Mouse (Mus musculus): ENCODE measurements around the gene Mms19. TPM values are rescaled to one million over a fixed set of nuclear protein-coding genes. Genes with fewer than 3 reads are reported as not detected.

Mms19 gene
- polyA plus RNA-seq, 1 experiment from 2014 or later: 32.2 TPM

DNA sequence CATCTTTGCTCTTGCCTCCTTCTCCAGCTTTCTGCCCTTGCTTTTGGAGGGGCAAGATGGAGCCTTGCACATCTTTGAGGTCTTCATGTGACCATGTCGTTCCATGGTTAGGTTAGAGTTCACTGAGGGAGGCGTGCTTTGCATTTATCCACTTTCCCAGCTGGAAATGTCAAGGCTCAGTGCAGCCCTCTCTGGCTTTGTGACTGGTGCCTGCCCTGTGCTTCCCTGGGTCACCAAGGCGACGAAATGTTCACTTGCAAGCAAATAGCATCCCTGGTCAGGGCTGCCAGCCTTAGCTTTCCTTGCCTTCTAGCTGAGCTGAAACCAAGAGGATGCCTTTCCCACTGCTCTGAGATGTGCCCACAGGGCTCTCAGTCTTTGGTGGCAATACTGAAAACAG, 29.5 kb upstream of the Mms19 start:
- Histone ChIP-seq H3K4me1 (no peaks in the 10 kb centered on the region), H3K9me3 (no peaks in the 10 kb centered on the region), H3K27ac (no peak overlapping the region), H3K4me3 (replicated peaks) (no peak overlapping the region), H3K27me3 (no peaks in the 10 kb centered on the region), H3K4me2 (no peak overlapping the region), H3K9ac (no peak overlapping the region), H3K36me3 (replicated peaks) (no peaks in the 10 kb centered on the region)
- 71% methylated on average over 4 of the region's 4 CpGs for WGBS
- ATAC-seq (ENCODE audit: low FRiP score): no peak

- ATAC-seq (ENCODE audit: low FRiP score): no peak
- no peak overlapping the region for H3K9ac ChIP-seq
- H3K36me3 ChIP-seq (replicated peaks): no peaks in the 10 kb centered on the region
- no peak overlapping the region for H3K4me3 ChIP-seq (replicated peaks)
- no peak overlapping the region for H3K27ac ChIP-seq
- 74% methylated on average over 7 of the region's 7 CpGs for WGBS
- no peaks in the 10 kb centered on the region for H3K27me3 ChIP-seq
- H3K4me1 ChIP-seq: no peaks in the 10 kb centered on the region
- no peak overlapping the region for H3K4me2 ChIP-seq
- no peaks in the 10 kb centered on the region for H3K9me3 ChIP-seq
These were observed 28.1 kb upstream of the Mms19 start for GRCm38 (mm10) chr19:42009067-42009466.

- H3K4me3 ChIP-seq (replicated peaks): no peak overlapping the region
- no peaks in the 10 kb centered on the region for H3K4me1 ChIP-seq
- H3K4me2 ChIP-seq: no peak overlapping the region
- H3K9me3 ChIP-seq: no peaks in the 10 kb centered on the region
- WGBS: 64% methylated on average over 3 of the region's 3 CpGs
- H3K27ac ChIP-seq: no peak overlapping the region
- no peak overlapping the region for H3K9ac ChIP-seq
- no peak for ATAC-seq (ENCODE audit: low FRiP score)
- H3K36me3 ChIP-seq (replicated peaks): no peaks in the 10 kb centered on the region
- no peaks in the 10 kb centered on the region for H3K27me3 ChIP-seq
These were observed 27.6 kb upstream of the Mms19 start for GRCm38 (mm10) chr19:42008586-42008985.

GRCm38 (mm10) chr19:42006568-42006967, 25.6 kb upstream of the Mms19 start:
- Histone ChIP-seq H3K27me3 (no peaks in the 10 kb centered on the region), H3K4me1 (no peaks in the 10 kb centered on the region), H3K27ac (no peak overlapping the region), H3K4me3 (replicated peaks) (no peak overlapping the region), H3K9ac (no peak overlapping the region), H3K9me3 (no peaks in the 10 kb centered on the region), H3K36me3 (replicated peaks) (no peaks in the 10 kb centered on the region), H3K4me2 (no peak overlapping the region)
- WGBS: 76% methylated on average over 8 of the region's 8 CpGs
- ATAC-seq (ENCODE audit: low FRiP score): no peak

- Histone ChIP-seq H3K4me3 (replicated peaks) (no peak overlapping the region), H3K36me3 (replicated peaks) (no peaks in the 10 kb centered on the region), H3K4me1 (no peaks in the 10 kb centered on the region), H3K27me3 (no peaks in the 10 kb centered on the region), H3K27ac (no peak overlapping the region), H3K9ac (no peak overlapping the region), H3K4me2 (no peak overlapping the region), H3K9me3 (no peaks in the 10 kb centered on the region)
- no peak for ATAC-seq (ENCODE audit: low FRiP score)
- 75% methylated on average over 3 of the region's 3 CpGs for WGBS
These were observed 24.7 kb upstream of the Mms19 start for GRCm38 (mm10) chr19:42005616-42006015.

GRCm38 (mm10) chr19:42004258-42004657, 23.3 kb upstream of the Mms19 start:
- no peak overlapping the region for H3K4me3 ChIP-seq (replicated peaks)
- no peaks in the 10 kb centered on the region for H3K4me1 ChIP-seq
- no peak for ATAC-seq (ENCODE audit: low FRiP score)
- no peaks in the 10 kb centered on the region for H3K9me3 ChIP-seq
- H3K27me3 ChIP-seq: no peaks in the 10 kb centered on the region
- 85% methylated on average over 6 of the region's 6 CpGs for WGBS
- H3K27ac ChIP-seq: no peak overlapping the region
- H3K4me2 ChIP-seq: no peak overlapping the region
- no peak overlapping the region for H3K9ac ChIP-seq
- H3K36me3 ChIP-seq (replicated peaks): no peaks in the 10 kb centered on the region

DNA sequence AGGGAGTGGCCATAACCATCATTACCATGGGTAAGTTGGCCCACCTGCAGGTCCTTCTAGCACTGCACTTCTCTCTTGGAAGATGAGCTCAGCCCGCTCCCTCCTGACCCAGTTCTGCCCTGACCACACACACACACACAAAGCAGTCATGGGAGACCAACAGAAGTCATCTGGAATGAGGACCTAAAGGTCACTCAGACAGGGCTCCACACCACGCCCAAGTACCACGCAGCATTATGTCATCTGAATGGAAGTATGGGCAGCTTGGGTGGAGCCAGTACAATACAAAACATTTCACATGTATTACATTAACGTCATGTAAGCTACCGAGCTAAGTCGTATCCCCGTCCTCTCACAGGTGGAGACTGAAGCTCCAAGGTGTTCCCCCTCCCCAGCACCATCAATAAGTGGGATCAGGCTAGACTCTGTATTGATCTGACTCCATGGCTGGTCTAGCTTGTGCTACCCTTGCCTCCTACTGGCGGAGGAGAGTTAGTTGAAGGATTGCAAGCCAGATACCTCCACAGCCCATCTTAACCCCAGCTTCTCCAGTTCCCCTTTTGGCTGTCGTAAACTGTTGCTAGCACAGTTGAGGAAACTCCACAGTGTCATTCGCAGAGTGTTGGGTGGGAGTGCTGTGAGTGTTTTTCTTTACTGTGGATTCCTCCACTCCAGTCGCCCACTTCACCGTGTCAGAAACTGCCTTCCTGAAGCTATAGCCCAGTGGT, 20.5 kb upstream of the Mms19 start:
- Histone ChIP-seq H3K36me3 (replicated peaks) (no peaks in the 10 kb centered on the region), H3K27me3 (no peaks in the 10 kb centered on the region), H3K4me2 (no peak overlapping the region), H3K4me3 (replicated peaks) (no peak overlapping the region), H3K9me3 (no peaks in the 10 kb centered on the region), H3K9ac (no peak overlapping the region), H3K27ac (no peak overlapping the region), H3K4me1 (no peaks in the 10 kb centered on the region)
- 91% methylated on average over 12 of the region's 12 CpGs for WGBS
- ATAC-seq (ENCODE audit: low FRiP score): no peak

DNA sequence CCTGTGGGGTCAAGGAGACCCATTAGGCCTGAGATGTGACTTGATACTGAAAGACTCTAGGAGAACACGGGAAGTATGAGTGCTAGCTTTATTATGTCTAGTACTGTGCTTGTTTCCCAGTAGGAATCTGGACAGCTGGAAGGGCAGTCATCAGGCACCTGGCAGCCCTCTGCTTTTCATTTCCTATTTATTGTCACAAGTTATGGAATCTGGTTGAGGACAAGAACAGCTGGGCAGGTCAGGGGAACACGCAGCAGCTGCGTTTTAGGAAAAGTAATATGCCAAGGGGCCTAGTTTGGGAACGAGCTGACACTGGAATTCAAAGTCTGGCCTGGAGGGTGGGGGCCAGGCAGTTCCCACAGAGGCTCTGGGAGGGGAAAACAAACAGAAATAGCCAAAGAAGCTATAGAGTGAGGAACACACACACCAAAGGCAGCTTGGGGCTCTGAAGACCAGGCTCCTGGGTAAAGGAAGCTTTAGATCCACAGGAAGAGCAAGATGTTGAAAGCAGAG, 19.5 kb upstream of the Mms19 start:
- Histone ChIP-seq H3K27me3 (no peaks in the 10 kb centered on the region), H3K4me2 (no peak overlapping the region), H3K4me3 (replicated peaks) (no peak overlapping the region), H3K9me3 (no peaks in the 10 kb centered on the region), H3K27ac (no peak overlapping the region), H3K9ac (no peak overlapping the region), H3K36me3 (replicated peaks) (no peaks in the 10 kb centered on the region), H3K4me1 (peaks cover 7% of the 10 kb centered on the region; the same call in 1 of the 2 replicates)
- no peak for ATAC-seq (ENCODE audit: low FRiP score)
- WGBS: 80% methylated on average over 4 of the region's 4 CpGs

DNA sequence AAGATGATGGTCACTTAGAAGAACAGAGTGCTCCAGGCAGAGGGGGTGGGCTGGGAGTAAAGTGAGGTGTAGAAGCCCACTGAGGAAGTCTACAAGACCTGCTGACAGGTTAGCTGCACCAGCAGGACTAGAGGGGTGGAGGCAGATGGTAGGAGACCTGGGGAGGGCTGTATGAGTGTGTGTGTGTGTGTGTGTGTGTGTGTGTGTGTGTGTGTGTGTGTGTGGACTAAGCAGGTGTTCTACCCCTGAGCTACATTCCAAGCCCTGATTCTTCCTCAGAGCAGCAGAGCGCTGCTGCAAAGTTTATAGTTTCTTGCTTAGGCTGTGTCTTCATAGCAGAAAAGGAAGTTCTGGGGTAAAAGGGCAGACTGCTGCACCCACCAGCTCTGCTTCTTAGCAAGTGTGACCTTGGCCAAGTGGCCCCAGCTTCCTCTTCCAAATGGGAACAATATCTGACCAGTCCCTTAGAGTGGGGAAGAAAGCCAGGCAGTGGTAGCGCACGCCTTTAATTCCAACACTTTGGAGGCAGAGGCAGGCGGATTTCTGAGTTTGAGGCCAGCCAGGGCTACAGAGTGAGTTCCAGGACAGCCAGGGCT, 18.8 kb upstream of the Mms19 start:
- Histone ChIP-seq H3K27me3 (no peaks in the 10 kb centered on the region), H3K36me3 (replicated peaks) (no peaks in the 10 kb centered on the region), H3K9ac (no peak overlapping the region), H3K4me2 (no peak overlapping the region), H3K4me1 (peaks cover 9% of the 10 kb centered on the region; the same call in 1 of the 2 replicates), H3K4me3 (replicated peaks) (no peak overlapping the region), H3K9me3 (no peaks in the 10 kb centered on the region), H3K27ac (no peak overlapping the region)
- ATAC-seq (ENCODE audit: low FRiP score): no peak
- WGBS: 90% methylated on average over 4 of the region's 4 CpGs

GRCm38 (mm10) chr19:41998770-41999548, 18.0 kb upstream of the Mms19 start:
- no peaks in the 10 kb centered on the region for H3K27me3 ChIP-seq
- H3K27ac ChIP-seq: no peak overlapping the region
- H3K9ac ChIP-seq: no peak overlapping the region
- H3K36me3 ChIP-seq (replicated peaks): no peaks in the 10 kb centered on the region
- no peak overlapping the region for H3K4me2 ChIP-seq
- no peak overlapping the region for H3K4me3 ChIP-seq (replicated peaks)
- 93% methylated on average over 9 of the region's 9 CpGs for WGBS
- peaks cover 9% of the 10 kb centered on the region; the same call in 1 of the 2 replicates for H3K4me1 ChIP-seq
- no peak for ATAC-seq (ENCODE audit: low FRiP score)
- H3K9me3 ChIP-seq: no peaks in the 10 kb centered on the region

- H3K27ac ChIP-seq: no peak overlapping the region
- 88% methylated on average over 10 of the region's 10 CpGs for WGBS
- no peak overlapping the region for H3K4me3 ChIP-seq (replicated peaks)
- H3K9ac ChIP-seq: no peak overlapping the region
- no peaks in the 10 kb centered on the region for H3K36me3 ChIP-seq (replicated peaks)
- no peak for ATAC-seq (ENCODE audit: low FRiP score)
- no peaks in the 10 kb centered on the region for H3K27me3 ChIP-seq
- no peaks in the 10 kb centered on the region for H3K9me3 ChIP-seq
- no peak overlapping the region for H3K4me2 ChIP-seq
- peaks cover 9% of the 10 kb centered on the region; the same call in 1 of the 2 replicates for H3K4me1 ChIP-seq
These were observed 16.1 kb upstream of the Mms19 start for GRCm38 (mm10) chr19:41997090-41997489.

DNA sequence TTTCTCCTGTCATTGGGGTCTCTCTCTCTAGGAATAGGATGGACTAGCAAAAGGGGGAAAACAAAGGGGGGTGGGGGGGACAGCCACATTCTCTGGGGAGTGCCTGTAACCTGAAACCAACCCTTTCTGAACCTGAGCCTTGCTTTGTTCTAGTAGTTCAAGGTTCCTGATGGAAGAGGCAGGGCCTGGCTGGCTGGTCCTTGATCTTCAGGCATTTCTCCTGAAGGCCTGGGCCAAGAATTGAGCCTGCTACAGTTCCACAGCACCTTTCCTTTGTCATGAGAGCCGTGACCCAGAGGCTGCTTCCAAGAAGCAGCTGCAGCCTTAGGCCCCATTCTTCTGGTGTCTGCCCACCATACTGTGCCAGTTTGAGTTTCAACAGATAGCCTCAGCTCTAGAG, 14.5 kb upstream of the Mms19 start:
- Histone ChIP-seq H3K9ac (no peak overlapping the region), H3K4me3 (replicated peaks) (no peak overlapping the region), H3K27ac (no peak overlapping the region), H3K27me3 (no peaks in the 10 kb centered on the region), H3K4me2 (no peak overlapping the region), H3K36me3 (replicated peaks) (no peaks in the 10 kb centered on the region), H3K4me1 (peaks cover 9% of the 10 kb centered on the region; the same call in 1 of the 2 replicates), H3K9me3 (no peaks in the 10 kb centered on the region)
- ATAC-seq (ENCODE audit: low FRiP score): no peak
- WGBS: 44% methylated on average over 1 of the region's 1 CpGs
